Mouse (Mus musculus): ENCODE measurements around the gene Vcan.

Vcan gene

GRCm38 (mm10) chr13:89653279-89653678 lies 89.0 kb downstream of the Vcan start:
- in situ Hi-C loops (cut with MboI; ENCODE audit: low pct_unique_long_range_greater_than_20kb in 1 of 2, low sequenced_read_pairs in 2 of 2, unreplicated experiment in 1 of 2) = no loop called here

DNA sequence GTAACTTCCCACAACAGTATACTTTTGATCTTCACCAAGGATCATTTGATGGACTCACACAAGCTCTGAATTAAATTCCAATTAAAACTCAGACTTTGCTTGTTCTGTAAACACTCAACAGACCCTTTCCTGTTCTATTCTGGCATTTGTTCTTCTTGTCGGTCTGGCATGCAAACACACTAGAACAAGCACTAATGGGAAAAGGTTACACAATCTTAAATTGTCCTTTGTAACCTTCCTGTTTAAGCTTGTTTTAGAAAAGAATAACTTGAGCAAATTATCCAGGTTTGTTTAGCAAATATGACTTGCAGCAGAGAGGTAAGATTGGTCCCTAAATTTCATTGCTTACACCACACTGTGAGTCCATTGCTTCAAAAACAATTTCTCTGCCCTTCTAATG lies 89.5 kb downstream of the Vcan start:
- in situ Hi-C loops (cut with MboI; ENCODE audit: low pct_unique_long_range_greater_than_20kb in 1 of 2, low sequenced_read_pairs in 2 of 2, unreplicated experiment in 1 of 2) = no loop called here

- in situ Hi-C loops (cut with MboI; ENCODE audit: low pct_unique_long_range_greater_than_20kb in 1 of 2, low sequenced_read_pairs in 2 of 2, unreplicated experiment in 1 of 2) = no loop called here
These were observed 96.7 kb downstream of the Vcan start for GRCm38 (mm10) chr13:89645589-89645988.

DNA sequence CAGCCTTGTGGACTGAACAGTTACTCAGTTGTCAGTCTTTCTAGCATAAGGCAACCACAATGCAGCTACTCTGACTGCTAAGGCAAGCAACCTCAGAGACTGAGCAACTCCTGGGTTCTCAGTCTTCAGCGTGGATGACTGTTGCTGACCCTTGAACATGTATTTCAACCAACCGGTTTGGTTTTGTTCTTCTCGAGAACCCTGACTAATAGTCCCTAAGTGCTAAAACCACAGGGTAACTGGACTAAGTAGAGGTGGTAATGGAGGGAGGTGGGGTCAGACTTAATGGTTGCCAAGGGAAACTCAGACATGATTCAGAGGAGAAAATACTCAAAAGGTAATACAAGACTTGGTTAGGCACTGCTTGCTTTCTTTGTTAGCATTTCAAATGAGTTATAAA lies 105.3 kb downstream of the Vcan start:
- in situ Hi-C loops (cut with MboI; ENCODE audit: low pct_unique_long_range_greater_than_20kb in 1 of 2, low sequenced_read_pairs in 2 of 2, unreplicated experiment in 1 of 2) = no loop called here

DNA sequence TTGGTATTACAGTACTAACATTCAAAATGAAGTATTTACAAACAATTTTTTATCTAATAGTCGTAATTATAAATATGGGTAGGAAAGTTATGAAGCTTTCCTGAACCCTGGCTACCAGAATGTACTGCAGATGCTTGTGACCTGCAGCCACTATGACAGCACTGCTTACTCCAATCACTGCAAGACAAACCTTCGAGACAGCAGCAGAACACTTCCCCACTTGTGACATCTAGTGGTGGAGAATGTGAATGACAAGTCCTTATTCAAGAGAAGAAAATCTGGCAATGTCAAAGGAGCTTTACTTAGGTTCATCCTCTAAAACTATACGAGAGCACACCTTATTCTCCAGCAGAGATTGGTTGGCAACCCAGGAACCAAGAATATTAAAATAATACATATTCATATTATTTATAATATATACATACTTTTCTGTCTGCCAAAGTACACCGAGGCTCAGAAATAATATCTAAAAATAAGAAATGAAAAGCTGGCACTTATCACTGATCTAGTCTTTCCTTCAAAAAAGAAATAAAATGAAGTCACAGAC lies 108.1 kb downstream of the Vcan start:
- in situ Hi-C loops (cut with MboI; ENCODE audit: low pct_unique_long_range_greater_than_20kb in 1 of 2, low sequenced_read_pairs in 2 of 2, unreplicated experiment in 1 of 2) = no loop called here

DNA sequence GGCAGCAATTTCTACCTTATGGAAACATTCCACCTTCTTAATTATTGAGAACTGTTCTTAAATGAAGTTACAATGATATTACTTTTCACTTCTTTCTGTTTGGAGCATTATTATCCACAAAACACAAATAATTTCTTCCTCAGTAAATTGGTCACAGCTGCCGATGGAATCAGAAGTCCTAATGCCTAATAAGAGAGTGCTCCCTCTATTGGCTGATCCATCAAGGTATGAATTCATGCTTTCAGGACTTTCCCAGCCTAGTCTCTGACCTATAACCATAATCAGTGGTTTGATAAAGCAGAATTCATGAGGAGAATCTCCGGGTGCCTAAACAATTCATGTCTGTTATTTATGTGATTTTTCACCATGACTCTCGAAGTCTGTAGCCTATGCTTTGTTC lies 123.2 kb downstream of the Vcan start:
- in situ Hi-C loops (cut with MboI; ENCODE audit: low pct_unique_long_range_greater_than_20kb in 1 of 2, low sequenced_read_pairs in 2 of 2, unreplicated experiment in 1 of 2) = no loop called here

- in situ Hi-C loops (cut with MboI; ENCODE audit: low pct_unique_long_range_greater_than_20kb in 1 of 2, low sequenced_read_pairs in 2 of 2, unreplicated experiment in 1 of 2) = no loop called here
These were observed 134.9 kb downstream of the Vcan start for GRCm38 (mm10) chr13:89607399-89607798.
